Mouse (Mus musculus): Measurements from ENCODE around the gene Nol8.

Nol8 gene

DNA sequence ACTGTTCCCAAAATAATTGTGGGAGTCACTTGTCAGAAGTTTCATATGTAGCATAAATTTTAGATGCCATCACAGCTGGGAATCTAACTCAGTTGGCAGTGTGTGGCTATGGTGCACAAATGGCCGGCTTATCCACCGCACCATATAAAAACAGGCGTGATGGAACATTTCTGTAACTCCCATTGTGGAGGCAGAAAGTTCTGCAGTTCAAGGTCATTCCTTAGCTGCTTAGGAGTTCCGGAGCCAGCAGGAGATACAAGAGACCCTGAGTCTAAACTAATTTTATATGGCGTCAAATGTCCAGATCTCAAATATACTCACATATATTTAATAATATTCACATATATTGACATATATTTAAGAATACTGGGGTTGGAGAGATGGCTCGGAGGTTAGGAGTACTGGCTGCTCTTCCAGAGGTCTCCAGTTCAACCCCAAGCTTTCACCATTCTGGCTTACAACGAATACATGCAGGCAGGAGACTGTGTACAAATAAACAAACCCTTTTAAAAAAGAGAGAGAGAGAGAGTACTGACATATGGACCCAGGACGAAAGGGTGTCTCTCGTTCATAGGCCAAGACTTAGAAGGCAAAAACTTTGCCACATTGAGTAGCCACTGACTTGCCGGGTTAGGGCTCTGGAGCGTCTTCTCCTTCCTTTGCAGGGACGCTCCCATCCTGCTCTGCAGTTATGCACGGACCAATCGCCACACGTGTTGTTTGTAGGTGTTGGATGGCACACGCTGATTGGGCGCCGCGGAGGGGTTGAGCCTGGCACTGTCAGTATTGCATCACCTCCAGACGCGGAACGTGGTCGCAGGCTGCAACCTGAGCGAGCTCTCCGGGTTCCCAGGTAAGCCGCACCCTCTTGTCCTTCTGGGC is 28.7 kb downstream of the Nol8 start, which contains the start of gene Iars:
Gene Iars, plus strand, starts transcription at position 750 of the 882 bp plus-strand sequence.
- in situ Hi-C loops (cut with MboI; ENCODE audit: low pct_unique_long_range_greater_than_20kb in 1 of 2, low sequenced_read_pairs in 2 of 2, unreplicated experiment in 1 of 2): no loop called here

DNA sequence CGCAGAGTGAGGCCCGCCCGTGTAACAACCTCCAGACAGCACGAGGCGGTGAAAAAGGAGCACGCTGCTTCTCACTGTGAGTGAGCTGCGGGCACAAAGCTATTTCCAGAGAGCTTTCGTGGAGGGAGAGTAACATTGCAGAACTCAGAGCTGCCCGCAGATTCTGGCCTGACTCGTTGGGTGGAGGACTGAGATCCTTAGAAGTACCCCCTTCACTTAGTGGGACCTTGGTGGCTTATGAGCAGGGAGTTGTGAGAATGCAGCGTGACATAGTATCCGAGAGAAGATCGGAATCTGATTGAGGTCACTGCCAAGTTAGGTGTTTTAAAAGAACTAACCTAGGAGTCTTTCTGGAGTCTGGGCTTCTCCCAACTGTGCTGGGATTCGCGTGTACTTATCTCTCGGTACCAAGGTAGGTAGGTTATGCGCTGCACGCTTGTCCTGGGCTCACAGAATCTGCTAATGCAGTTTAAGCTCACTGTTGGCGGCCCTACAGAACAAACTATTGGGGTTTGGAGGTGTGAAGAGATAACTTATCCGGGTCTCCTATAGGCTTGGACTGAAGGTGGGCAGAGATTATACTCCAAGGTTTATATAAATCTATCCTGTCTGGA is 29.5 kb downstream of the Nol8 start:
- in situ Hi-C loops (cut with MboI; ENCODE audit: low pct_unique_long_range_greater_than_20kb in 1 of 2, low sequenced_read_pairs in 2 of 2, unreplicated experiment in 1 of 2): no loop called here

DNA sequence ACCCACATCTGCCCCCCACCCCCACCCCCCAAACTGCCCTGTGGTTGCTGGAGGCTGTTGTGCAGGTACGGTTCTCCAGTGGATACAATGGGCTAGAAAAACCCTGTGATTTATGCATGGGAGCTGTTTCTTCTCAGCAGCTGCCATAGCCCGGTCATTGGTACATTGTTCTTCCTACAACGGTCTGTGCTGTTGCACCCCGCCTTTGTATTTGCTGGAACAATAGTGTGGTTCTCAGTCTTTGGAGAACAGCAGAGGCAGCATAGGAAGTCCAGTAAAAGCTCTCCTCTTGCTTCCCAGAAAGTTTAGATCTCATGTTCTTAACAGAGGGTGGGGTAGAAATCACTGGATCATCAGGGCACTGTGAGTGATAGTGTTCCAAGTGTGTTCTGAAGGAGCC is 31.4 kb downstream of the Nol8 start:
- in situ Hi-C loops (cut with MboI; ENCODE audit: low pct_unique_long_range_greater_than_20kb in 1 of 2, low sequenced_read_pairs in 2 of 2, unreplicated experiment in 1 of 2): no loop called here

DNA sequence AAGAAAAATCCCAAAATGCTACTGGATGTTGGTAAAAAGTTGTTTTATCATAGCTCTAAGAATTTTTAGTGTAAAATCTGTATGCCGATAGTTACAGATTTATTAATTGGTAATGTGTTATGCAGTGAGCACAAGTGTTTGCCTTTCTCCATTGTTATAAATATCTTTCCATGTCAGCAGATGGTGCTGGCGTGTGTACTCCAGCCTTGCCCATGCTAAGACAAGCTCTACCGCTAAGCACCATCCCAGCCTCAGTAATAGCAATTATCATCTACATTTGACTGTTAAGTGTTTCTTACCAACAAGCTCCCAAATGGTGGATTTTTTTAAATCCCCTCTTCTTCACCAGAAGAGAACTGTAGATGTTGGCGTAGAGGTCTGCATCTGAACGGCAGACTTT is 38.2 kb downstream of the Nol8 start:
- in situ Hi-C loops (cut with MboI; ENCODE audit: low pct_unique_long_range_greater_than_20kb in 1 of 2, low sequenced_read_pairs in 2 of 2, unreplicated experiment in 1 of 2): no loop called here

DNA sequence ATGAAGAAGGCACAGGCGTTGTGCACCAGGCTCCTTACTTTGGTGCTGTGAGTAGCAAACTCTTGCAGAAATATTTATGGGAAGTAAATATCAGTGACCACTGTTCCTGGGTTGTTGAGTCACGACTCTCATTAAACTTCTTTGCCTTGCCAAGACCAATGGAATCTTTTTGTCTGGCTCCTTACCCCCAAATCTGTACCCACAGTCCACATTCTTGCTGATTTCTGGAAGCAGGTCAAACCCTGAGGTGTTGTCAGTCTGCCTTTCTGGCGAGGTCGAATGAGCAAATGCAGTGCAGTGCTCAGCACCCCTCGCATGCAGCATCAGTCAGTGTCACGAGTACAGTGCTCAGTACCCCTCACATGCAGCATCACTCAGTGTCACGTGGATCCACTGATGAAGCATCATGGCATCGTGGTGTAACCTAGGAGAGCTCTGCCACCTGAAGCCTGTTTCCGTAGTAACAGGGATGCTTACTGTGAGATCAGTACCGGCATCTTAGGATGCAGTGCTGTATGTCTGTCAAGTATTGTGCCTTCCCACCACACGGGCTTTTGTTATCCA is 50.4 kb downstream of the Nol8 start:
- in situ Hi-C loops (cut with MboI; ENCODE audit: low pct_unique_long_range_greater_than_20kb in 1 of 2, low sequenced_read_pairs in 2 of 2, unreplicated experiment in 1 of 2): loop anchor here in 1 of 2 experiments (25.0 kb wide), 1 partner anchor 791 kb away; no protein-coding TSS in a partner anchor

DNA sequence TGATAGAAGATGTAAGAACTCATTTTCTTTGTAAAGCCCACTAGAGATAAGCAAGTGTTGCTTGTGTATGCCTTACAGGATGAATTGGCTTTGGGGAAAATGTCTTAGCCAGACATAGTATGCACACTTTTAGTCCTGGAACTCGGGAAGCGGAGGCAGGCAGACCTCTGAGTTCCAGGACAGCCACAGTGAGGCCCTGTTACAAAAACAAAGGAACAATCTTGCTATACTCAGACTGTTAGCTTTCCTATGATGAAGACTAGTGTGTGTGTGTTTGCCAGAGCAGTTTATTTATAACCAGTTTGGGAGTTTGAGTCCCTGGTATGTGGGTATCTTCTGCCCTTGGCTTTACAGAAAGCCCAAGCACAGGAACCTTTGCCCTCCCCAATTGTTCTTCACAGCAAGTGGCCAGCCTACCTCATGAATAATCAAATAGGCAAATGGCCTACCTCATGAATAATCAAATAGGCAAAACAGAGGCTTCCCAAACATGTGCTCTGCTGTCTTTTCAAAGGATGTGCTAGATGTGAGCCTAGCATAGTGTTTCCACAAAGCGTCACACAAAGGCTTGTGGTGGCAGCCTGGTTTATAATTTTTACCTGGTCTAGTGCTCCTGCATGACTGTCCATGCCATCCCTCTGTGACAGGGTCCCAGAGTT is 53.3 kb downstream of the Nol8 start:
- in situ Hi-C loops (cut with MboI; ENCODE audit: low pct_unique_long_range_greater_than_20kb in 1 of 2, low sequenced_read_pairs in 2 of 2, unreplicated experiment in 1 of 2): loop anchor here in 1 of 2 experiments (25.0 kb wide), 1 partner anchor 794 kb away; no protein-coding TSS in a partner anchor

DNA sequence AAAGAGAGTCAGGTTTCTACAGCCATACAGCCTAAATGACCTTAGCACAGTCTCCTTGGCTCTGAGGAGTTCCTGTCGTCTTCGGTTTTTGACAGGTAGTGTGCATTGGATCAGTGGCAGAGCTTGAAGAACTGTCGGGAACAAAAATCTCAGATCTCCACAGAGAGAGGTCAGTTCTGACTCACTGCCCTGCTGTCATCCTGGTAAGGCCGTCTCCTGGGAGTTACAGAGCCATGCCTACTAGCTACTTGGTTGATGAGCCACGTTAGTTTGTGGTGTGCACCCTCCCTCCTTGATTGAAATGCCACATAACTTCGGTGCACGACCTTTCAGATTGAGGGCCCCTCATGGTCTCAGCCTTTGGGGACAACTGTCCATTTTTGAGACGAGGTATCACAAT is 55.4 kb downstream of the Nol8 start:
- in situ Hi-C loops (cut with MboI; ENCODE audit: low pct_unique_long_range_greater_than_20kb in 1 of 2, low sequenced_read_pairs in 2 of 2, unreplicated experiment in 1 of 2): loop anchor here in 1 of 2 experiments (25.0 kb wide), 1 partner anchor 796 kb away; no protein-coding TSS in a partner anchor

DNA sequence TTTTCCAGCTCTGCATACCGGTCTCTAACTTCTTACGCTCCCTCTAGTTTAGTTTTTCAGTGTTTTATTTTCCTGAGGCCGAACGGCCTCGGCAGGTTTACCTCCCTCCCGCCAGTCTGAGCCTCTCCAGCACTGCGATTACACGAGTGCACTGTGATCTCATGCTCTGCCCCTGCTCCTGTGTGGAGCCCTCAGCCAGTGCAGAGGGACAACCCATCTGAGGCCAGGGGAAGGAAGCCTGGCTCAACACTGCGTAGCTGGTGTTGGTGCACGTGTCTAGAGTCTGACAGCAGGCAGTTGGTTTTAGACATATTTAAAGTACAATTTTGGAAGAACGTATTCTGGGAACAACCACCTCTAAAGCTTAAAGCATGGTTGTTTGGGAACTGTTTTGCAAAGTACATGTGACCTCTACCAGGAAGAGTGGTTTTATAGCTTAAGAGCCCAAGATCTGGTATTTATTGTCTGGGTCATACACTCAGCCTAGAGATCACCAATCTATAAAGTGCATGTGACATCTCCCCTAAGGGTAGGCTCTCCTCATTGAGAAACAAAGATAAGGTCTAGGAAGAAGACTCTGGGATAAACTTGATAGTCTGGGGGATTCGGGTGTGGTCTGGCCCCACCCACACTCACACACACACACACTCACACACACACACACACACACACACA is 59.3 kb downstream of the Nol8 start:
- in situ Hi-C loops (cut with MboI; ENCODE audit: low pct_unique_long_range_greater_than_20kb in 1 of 2, low sequenced_read_pairs in 2 of 2, unreplicated experiment in 1 of 2): loop anchor here (10.0 to 25.0 kb wide), 2 partner anchors 47 to 800 kb away; no protein-coding TSS in a partner anchor

DNA sequence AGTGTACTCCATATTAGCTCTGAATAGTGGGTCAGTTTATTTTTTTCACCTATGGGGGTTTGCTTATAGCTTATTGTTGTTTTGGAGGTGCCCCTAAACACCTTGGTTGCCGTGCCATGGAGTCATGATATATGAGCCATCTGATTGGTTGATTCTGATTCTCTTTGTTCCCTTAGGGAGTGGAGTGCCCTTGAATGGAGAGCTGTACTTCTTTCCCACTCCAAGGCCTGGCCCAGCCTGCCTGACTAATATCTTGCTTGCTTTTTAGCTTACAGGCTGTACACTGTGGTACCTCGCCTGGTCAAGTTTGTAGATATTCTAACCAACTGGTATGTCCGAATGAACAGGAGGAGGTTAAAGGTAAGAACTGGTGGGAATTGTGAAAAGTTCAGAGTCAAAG is 66.4 kb downstream of the Nol8 start:
- in situ Hi-C loops (cut with MboI; ENCODE audit: low pct_unique_long_range_greater_than_20kb in 1 of 2, low sequenced_read_pairs in 2 of 2, unreplicated experiment in 1 of 2): loop anchor here (10.0 to 25.0 kb wide), 2 partner anchors 55 to 807 kb away; no protein-coding TSS in a partner anchor
